Mouse (Mus musculus) liver, embryonic 12.5 days (tissue): ENCODE results near the gene Rpap3. TPM values are rescaled to one million over a fixed set of nuclear protein-coding genes. Genes with fewer than 3 reads are reported as not detected.

Source experiments
- ATAC-seq: fragments of 200-750 bp; cut with Nextera tagmentation; 2 replicates; pipeline ENCODE4 v1.8.0; 2017; ENCODE audit warnings: moderate number of reproducible peaks, mild to moderate bottlenecking, moderate library complexity
- H3K27ac ChIP-seq: fragments of 300-500 bp; sonication (generic); 2 replicates; pipeline ENCODE4 v1.5.1; 2016; ENCODE audit warnings: mild to moderate bottlenecking
- H3K27me3 ChIP-seq: fragments of 300-500 bp; sonication (generic); replicated peaks from 2 replicates; pipeline ENCODE4 v1.6.1; 2016; ENCODE audit warnings: mild to moderate bottlenecking, moderate library complexity
- H3K36me3 ChIP-seq: fragments of 300-500 bp; sonication (generic); 2 replicates; pipeline ENCODE4 v1.6.1; 2016; ENCODE audit warnings: mild to moderate bottlenecking, moderate library complexity
- H3K4me1 ChIP-seq: fragments of 300-500 bp; sonication (generic); 2 replicates; pipeline ENCODE4 v1.6.1; 2016
- H3K4me2 ChIP-seq: fragments of 300-500 bp; sonication (generic); 2 replicates; pipeline ENCODE4 v1.6.1; 2016; ENCODE audit warnings: mild to moderate bottlenecking, moderate library complexity
- H3K4me3 ChIP-seq: fragments of 300-500 bp; sonication (generic); 2 replicates; pipeline ENCODE4 v1.5.1; 2016; ENCODE audit warnings: mild to moderate bottlenecking, moderate library complexity
- H3K9ac ChIP-seq: fragments of 300-500 bp; sonication (generic); 2 replicates; pipeline ENCODE4 v1.6.1; 2016; ENCODE audit warnings: mild to moderate bottlenecking, moderate library complexity
- H3K9me3 ChIP-seq: fragments of 300-500 bp; sonication (generic); replicated peaks from 2 replicates; pipeline ENCODE4 v1.6.1; 2016; ENCODE audit warnings: mild to moderate bottlenecking, moderate library complexity
- whole genome bisulfite sequencing: fragments of 180-500 bp; shearing (Covaris S2); methylation state at CpG from one replicate; pipeline ENCODE4 v1.1.7; 2016; ENCODE audit not compliant: insufficient replicate concordance; 5-methylcytosine and 5-hydroxymethylcytosine counted together
- polyA plus RNA-seq: library from polyadenylated mRNA; unstranded; fragments of >200 nt; fragmentation: Nextera tagmentation; extraction: Ambion mirVana; gene quantifications from 2 replicates; pipeline ENCODE4 v1.2.1, GENCODE M21; 2016

Gene Rpap3
- polyA plus RNA-seq, 1 experiment from 2014 or later = 19.5 TPM

DNA sequence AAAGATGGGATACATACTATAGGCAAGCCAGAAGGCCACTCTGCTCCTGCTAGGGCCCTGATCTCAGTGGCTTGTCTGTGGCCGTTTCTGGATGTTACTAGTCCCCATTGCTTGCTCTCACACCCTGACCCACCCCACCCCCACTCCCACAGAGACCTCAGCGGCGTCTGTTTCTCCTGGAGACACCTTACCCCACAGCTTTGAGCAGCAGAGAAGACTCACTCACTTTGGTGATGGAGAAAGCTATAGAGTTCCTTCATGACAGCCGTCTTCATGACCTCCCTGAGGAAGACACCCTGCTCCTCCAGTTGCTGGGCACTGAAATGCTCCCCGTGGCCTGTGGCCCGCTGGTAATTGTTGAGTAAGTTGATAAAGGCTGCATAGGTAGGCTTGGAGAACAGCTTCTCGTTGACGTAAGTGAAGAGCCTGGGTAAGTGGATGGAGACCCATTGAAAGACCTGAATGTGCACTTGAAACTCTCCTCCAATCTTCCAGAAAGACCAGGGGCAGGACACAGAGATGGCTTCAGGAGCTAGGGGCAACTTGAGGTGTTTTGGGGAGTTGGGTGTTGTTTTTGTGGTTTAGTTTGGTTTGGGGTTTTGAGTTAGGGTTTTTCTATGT lies 13.0 kb upstream of the Rpap3 start:
- Histone ChIP-seq H3K27me3 (peaks cover 7% of the 10 kb centered on the region; the same call in 1 of the 2 replicates), H3K9me3 (no peaks in the 10 kb centered on the region), H3K4me1 (no peaks in the 10 kb centered on the region), H3K9ac (no peak overlapping the region), H3K36me3 (no peaks in the 10 kb centered on the region), H3K4me3 (no peak overlapping the region), H3K27ac (no peak overlapping the region), H3K4me2 (no peak overlapping the region)
- ATAC-seq = no peak
- 71% methylated on average over 8 of the region's 8 CpGs for whole genome bisulfite sequencing

GRCm38 (mm10) chr15:97717861-97718534 lies 12.4 kb upstream of the Rpap3 start:
- Histone ChIP-seq H3K4me1 (no peaks in the 10 kb centered on the region), H3K9me3 (no peaks in the 10 kb centered on the region), H3K27ac (no peak overlapping the region), H3K36me3 (no peaks in the 10 kb centered on the region), H3K9ac (no peak overlapping the region), H3K4me2 (no peak overlapping the region), H3K4me3 (no peak overlapping the region), H3K27me3 (peaks cover 7% of the 10 kb centered on the region; the same call in 1 of the 2 replicates)
- no peak for ATAC-seq
- 29% methylated on average over 12 of the region's 12 CpGs for WGBS

DNA sequence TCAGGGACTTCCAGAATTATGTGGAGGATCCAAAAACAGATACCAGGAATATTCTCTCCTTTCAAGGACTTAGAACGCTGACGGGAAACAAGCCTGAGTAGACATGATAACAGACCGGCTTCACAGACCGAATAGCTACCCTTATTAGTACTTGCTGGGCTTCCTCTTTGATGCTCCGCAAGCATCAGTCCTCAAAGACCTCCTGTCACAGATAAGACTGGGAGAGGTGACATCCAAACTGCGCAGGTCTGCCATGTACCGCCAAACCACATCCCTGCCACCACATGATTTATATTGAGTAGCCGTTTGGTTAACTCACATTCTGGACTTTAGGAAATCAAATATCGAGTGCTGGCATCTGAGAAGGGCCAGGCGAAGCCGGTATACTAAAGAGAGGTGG lies 11.2 kb upstream of the Rpap3 start:
- no peaks in the 10 kb centered on the region for H3K4me1 ChIP-seq
- WGBS = 48% methylated on average over 11 of the region's 11 CpGs
- no peaks in the 10 kb centered on the region for H3K36me3 ChIP-seq
- no peak overlapping the region for H3K27ac ChIP-seq
- H3K9me3 ChIP-seq = no peaks in the 10 kb centered on the region
- no peak overlapping the region for H3K9ac ChIP-seq
- H3K4me2 ChIP-seq = no peak overlapping the region
- H3K4me3 ChIP-seq = no peak overlapping the region
- ATAC-seq = no peak
- peaks cover 12% of the 10 kb centered on the region; the same call in 1 of the 2 replicates for H3K27me3 ChIP-seq

GRCm38 (mm10) chr15:97715734-97716133 lies 10.1 kb upstream of the Rpap3 start:
- Histone ChIP-seq H3K9me3 (no peaks in the 10 kb centered on the region), H3K4me2 (no peak overlapping the region), H3K36me3 (no peaks in the 10 kb centered on the region), H3K4me3 (no peak overlapping the region), H3K4me1 (no peaks in the 10 kb centered on the region), H3K9ac (no peak overlapping the region), H3K27ac (no peak overlapping the region), H3K27me3 (peaks cover 19% of the 10 kb centered on the region)
- WGBS = 62% methylated on average over 1 of the region's 1 CpGs
- ATAC-seq = no peak

DNA sequence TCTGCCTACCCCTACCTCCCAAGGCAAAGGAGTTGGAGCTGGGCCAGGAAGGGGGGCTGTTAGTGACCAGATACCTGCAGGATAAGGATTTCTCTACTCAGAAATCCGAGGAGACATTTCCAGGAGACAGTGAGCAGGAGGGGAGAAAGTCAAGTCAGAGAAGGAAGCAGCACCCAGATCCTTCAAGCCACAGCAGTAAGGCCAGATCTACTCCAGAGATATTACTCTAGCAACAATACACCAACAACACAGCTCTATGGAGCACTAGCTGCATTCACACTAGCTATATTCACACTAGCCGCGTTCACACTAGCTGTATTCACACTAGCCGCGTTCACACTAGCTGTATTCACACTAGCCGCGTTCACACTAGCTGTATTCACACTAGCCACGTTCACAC lies 9.5 kb upstream of the Rpap3 start:
- Histone ChIP-seq H3K4me3 (no peak overlapping the region), H3K9ac (no peak overlapping the region), H3K4me2 (no peak overlapping the region), H3K36me3 (no peaks in the 10 kb centered on the region), H3K27me3 (peaks cover 23% of the 10 kb centered on the region), H3K27ac (no peak overlapping the region), H3K4me1 (no peaks in the 10 kb centered on the region), H3K9me3 (no peaks in the 10 kb centered on the region)
- WGBS = 75% methylated on average over 8 of the region's 8 CpGs
- ATAC-seq = no peak

- Histone ChIP-seq H3K9ac (no peak overlapping the region), H3K4me1 (no peaks in the 10 kb centered on the region), H3K27ac (no peak overlapping the region), H3K4me3 (no peak overlapping the region), H3K9me3 (no peaks in the 10 kb centered on the region), H3K27me3 (peaks cover 15% of the 10 kb centered on the region), H3K36me3 (no peaks in the 10 kb centered on the region), H3K4me2 (no peak overlapping the region)
- WGBS = 56% methylated on average over 6 of the region's 6 CpGs
- no peak for ATAC-seq
These were observed 6.9 kb upstream of the Rpap3 start for GRCm38 (mm10) chr15:97712546-97712945.

DNA sequence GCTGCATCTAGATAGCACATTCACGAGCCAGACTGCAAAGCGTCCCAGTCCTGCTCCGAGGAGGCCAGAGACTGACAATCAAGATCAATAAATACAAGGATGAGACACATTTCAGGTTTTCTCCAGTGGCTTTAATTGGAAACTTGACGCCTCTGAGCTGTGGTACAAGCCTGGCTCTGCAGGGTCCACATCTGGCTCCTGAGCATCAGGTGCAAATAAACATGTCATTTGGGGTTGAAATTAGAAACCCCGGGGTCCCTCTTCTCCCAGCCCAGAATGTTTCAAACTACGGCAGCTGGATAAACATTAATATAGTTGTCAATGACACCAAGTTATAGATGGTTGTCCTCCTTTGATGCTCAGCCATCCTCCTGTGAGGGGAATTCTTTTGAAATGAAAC lies 5.3 kb upstream of the Rpap3 start:
- H3K9me3 ChIP-seq = no peaks in the 10 kb centered on the region
- no peaks in the 10 kb centered on the region for H3K36me3 ChIP-seq
- no peak for ATAC-seq
- H3K4me1 ChIP-seq = peaks cover 7% of the 10 kb centered on the region
- H3K4me2 ChIP-seq = no peak overlapping the region
- no peak overlapping the region for H3K4me3 ChIP-seq
- H3K27ac ChIP-seq = no peak overlapping the region
- peaks cover 15% of the 10 kb centered on the region for H3K27me3 ChIP-seq
- no peak overlapping the region for H3K9ac ChIP-seq
- 67% methylated on average over 6 of the region's 6 CpGs for WGBS

- H3K4me1 ChIP-seq = no peaks in the 10 kb centered on the region
- no peaks in the 10 kb centered on the region for H3K27me3 ChIP-seq
- no peak overlapping the region for H3K4me3 ChIP-seq
- peaks cover 97% of the 10 kb centered on the region for H3K36me3 ChIP-seq
- no peak overlapping the region for H3K4me2 ChIP-seq
- no peak overlapping the region for H3K9ac ChIP-seq
- no peaks in the 10 kb centered on the region for H3K9me3 ChIP-seq
- no peak overlapping the region for H3K27ac ChIP-seq
- 84% methylated on average over 10 of the region's 10 CpGs for WGBS
- no peak for ATAC-seq
These were observed 9.0 kb downstream of the Rpap3 start for GRCm38 (mm10) chr15:97696616-97697015.

- no peak overlapping the region for H3K27ac ChIP-seq
- no peaks in the 10 kb centered on the region for H3K27me3 ChIP-seq
- ATAC-seq = no peak
- H3K4me2 ChIP-seq = no peak overlapping the region
- H3K9ac ChIP-seq = no peak overlapping the region
- 83% methylated on average over 5 of the region's 5 CpGs for WGBS
- no peaks in the 10 kb centered on the region for H3K9me3 ChIP-seq
- H3K36me3 ChIP-seq = peaks cover 92% of the 10 kb centered on the region
- H3K4me1 ChIP-seq = no peaks in the 10 kb centered on the region
- H3K4me3 ChIP-seq = no peak overlapping the region
These were observed 12.2 kb downstream of the Rpap3 start for GRCm38 (mm10) chr15:97693411-97693810.

GRCm38 (mm10) chr15:97684118-97684517 lies 21.5 kb downstream of the Rpap3 start:
- Histone ChIP-seq H3K4me2 (no peak overlapping the region), H3K27me3 (no peaks in the 10 kb centered on the region), H3K36me3 (peaks cover 97% of the 10 kb centered on the region), H3K4me3 (no peak overlapping the region), H3K27ac (no peak overlapping the region), H3K9ac (no peak overlapping the region), H3K4me1 (peaks cover 19% of the 10 kb centered on the region; the same call in 1 of the 2 replicates), H3K9me3 (no peaks in the 10 kb centered on the region)
- peak; percentile 57; the same call in 1 of the 2 replicates for ATAC-seq
- WGBS = 78% methylated on average over 9 of the region's 9 CpGs

DNA sequence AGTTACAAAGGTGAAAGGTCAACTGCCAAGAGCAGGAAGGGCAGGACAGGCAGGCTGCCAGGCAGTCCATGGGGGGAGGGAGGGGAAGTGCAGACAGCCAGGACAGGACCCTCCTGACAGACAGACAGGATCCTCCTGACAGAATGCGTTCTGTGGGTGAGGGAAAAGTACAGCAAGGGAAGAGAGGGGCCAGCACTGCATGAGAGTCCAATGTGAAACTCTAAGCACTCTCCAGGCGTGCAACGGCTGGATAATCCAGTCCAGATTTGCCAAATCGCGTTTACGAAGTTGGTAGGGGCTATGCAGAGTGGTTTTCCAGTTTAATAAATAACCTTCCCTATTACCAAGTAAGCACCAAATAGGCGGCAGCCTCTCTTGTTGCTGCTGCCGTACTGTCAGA lies 23.6 kb downstream of the Rpap3 start:
- peaks cover 94% of the 10 kb centered on the region for H3K36me3 ChIP-seq
- WGBS = 81% methylated on average over 8 of the region's 8 CpGs
- H3K9ac ChIP-seq = no peak overlapping the region
- H3K9me3 ChIP-seq = no peaks in the 10 kb centered on the region
- no peaks in the 10 kb centered on the region for H3K27me3 ChIP-seq
- H3K4me1 ChIP-seq = peaks cover 19% of the 10 kb centered on the region; the same call in 1 of the 2 replicates
- ATAC-seq = peak; percentile 21; the same call in 1 of the 2 replicates
- no peak overlapping the region for H3K27ac ChIP-seq
- H3K4me3 ChIP-seq = no peak overlapping the region
- 0 out of 2 replicates have a peak overlapping the region, but pooled peaks have one; percentile 4 for H3K4me2 ChIP-seq

DNA sequence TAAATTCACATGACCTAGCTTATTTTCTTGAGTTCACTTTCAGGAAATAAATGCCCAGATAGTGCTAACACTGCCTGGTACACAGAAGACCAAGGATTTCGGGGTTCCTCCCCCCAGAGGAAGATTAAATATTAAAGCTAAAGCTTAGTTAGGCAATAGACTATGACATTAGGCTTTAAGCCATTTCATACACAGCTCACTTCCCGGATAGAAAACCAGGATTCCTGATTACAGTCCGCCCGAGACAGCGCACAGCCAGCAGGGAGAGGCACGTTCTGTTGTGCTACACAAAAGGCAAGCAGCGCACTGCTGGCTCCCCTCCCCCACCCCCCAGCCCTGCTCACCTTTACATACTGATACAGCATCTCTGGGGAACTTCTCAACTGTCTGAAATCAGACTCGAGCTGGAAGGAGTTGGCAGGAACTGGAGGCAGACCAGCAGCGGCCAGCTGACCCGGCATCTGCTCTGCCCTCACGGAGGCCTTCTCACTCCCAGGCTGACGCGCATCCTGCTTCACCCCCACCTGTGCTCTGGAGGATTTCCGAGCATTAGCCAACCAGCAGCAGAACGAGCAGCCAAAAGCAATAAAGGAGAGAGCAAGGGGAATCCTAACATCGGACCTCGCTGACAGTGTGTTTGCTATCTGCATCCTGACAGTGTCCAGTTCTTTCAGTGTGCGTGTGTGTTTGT lies 25.5 kb downstream of the Rpap3 start:
- H3K36me3 ChIP-seq = peaks cover 92% of the 10 kb centered on the region
- no peak for ATAC-seq
- no peak overlapping the region for H3K4me3 ChIP-seq
- no peaks in the 10 kb centered on the region for H3K27me3 ChIP-seq
- H3K9me3 ChIP-seq = no peaks in the 10 kb centered on the region
- H3K4me1 ChIP-seq = peaks cover 19% of the 10 kb centered on the region; the same call in 1 of the 2 replicates
- H3K27ac ChIP-seq = no peak overlapping the region
- H3K9ac ChIP-seq = no peak overlapping the region
- H3K4me2 ChIP-seq = no peak overlapping the region
- 80% methylated on average over 18 of the region's 18 CpGs for WGBS
